Mouse (Mus musculus) olfactory bulb, adult 2 months (tissue): ENCODE measurements around the gene Slc25a11. TPM values are rescaled to one million over a fixed set of nuclear protein-coding genes. Genes with fewer than 3 reads are reported as not detected.

Source experiments
- H3K27ac ChIP-seq: fragments of 200-500 bp; 2 replicates; pipeline ENCODE4 v1.5.1; 2012; ENCODE audit warnings: low read depth, low read length; ENCODE audit not compliant: insufficient read depth
- H3K4me1 ChIP-seq: fragments of 200-500 bp; 2 replicates; pipeline ENCODE4 v1.6.1; 2012; ENCODE audit warnings: low read length; ENCODE audit not compliant: control insufficient read depth, insufficient read depth
- H3K4me3 ChIP-seq: fragments of 200-500 bp; 2 replicates; pipeline ENCODE4 v1.5.1; 2012; ENCODE audit warnings: mild to moderate bottlenecking, low read depth, low read length, moderate library complexity; ENCODE audit not compliant: insufficient read depth
- CTCF ChIP-seq: fragments of 200-500 bp; IDR thresholded peaks from 2 replicates; pipeline ENCODE4 v1.5.1; 2012; ENCODE audit warnings: low read depth, mild to moderate bottlenecking, low read length, moderate library complexity; ENCODE audit not compliant: insufficient read depth
- POLR2A ChIP-seq: fragments of 200-500 bp; IDR thresholded peaks from 2 replicates; pipeline ENCODE4 v1.6.1; 2012; ENCODE audit warnings: mild to moderate bottlenecking, low read depth, low read length, moderate library complexity; ENCODE audit not compliant: insufficient read depth
- WGBS: fragments of 180-500 bp; shearing (Covaris S2); methylation state at CpG from one replicate; pipeline ENCODE4 v1.1.7; 2018; 5-methylcytosine and 5-hydroxymethylcytosine counted together
- polyA plus RNA-seq: library from polyadenylated mRNA; stranded (reverse); fragments of >200 nt; gene quantifications from 2 replicates; pipeline ENCODE4 v1.2.4, GENCODE M21; 2012; ENCODE audit warnings: low replicate concordance; ENCODE audit not compliant: missing spikeins, insufficient read depth, insufficient read length

Slc25a11 gene
- polyA plus RNA-seq, 1 experiment = not detected

- 87% methylated on average over 9 of the region's 9 CpGs for WGBS
- TF ChIP-seq CTCF (no peak), POLR2A (no peak)
Measured at GRCm38 (mm10) chr11:70598451-70598953, 48.8 kb downstream of the Slc25a11 start.

GRCm38 (mm10) chr11:70597301-70597700 is 50.0 kb downstream of the Slc25a11 start:
- TF ChIP-seq POLR2A (no peak), CTCF (no peak)
- H3K4me3 ChIP-seq = no peak overlapping the region
- peaks cover 15% of the 10 kb centered on the region for H3K4me1 ChIP-seq
- H3K27ac ChIP-seq = peak overlapping the region; percentile 42; the same call in 1 of the 2 replicates
- 83% methylated on average over 6 of the region's 6 CpGs for WGBS

More at GRCm38 (mm10) chr11:70598451-70598953, 48.8 kb downstream of the Slc25a11 start:
- Histone ChIP-seq H3K27ac (no peak overlapping the region), H3K4me3 (no peak overlapping the region), H3K4me1 (peaks cover 15% of the 10 kb centered on the region)

- WGBS = 55% methylated on average over 4 of the region's 4 CpGs
- no peak overlapping the region for H3K4me3 ChIP-seq
- H3K4me1 ChIP-seq = peaks cover 15% of the 10 kb centered on the region
- no peak for TF ChIP-seq CTCF
- no peak for TF ChIP-seq POLR2A
- H3K27ac ChIP-seq = 0 out of 2 replicates have a peak overlapping the region, but pooled peaks have one; percentile 52
Measured at GRCm38 (mm10) chr11:70596094-70596493, 51.2 kb downstream of the Slc25a11 start.

DNA sequence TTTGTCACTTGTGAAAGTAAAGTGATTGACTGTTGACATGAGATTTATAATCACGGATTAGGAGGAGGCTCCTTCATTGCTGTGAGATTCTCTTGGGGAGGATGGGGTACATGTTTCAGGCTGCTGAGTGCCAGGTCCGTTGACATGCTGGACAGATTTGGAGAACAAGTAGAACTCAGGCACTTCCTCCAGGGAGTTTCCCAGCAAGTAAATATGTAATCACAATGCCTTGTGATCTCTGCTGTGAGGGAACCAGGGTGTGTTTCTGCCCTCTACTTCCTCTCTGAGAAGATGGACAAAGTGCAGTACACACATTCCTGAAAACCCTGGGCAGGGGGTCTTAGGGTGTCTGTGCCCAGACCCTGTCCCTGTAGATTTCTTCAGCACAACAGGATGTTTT is 51.6 kb downstream of the Slc25a11 start:
- H3K4me3 ChIP-seq = no peak overlapping the region
- WGBS = 63% methylated on average over 2 of the region's 2 CpGs
- peaks cover 15% of the 10 kb centered on the region for H3K4me1 ChIP-seq
- no peak for TF ChIP-seq CTCF
- TF ChIP-seq POLR2A = no peak
- peak overlapping the region; percentile 52; the same call in 1 of the 2 replicates for H3K27ac ChIP-seq

DNA sequence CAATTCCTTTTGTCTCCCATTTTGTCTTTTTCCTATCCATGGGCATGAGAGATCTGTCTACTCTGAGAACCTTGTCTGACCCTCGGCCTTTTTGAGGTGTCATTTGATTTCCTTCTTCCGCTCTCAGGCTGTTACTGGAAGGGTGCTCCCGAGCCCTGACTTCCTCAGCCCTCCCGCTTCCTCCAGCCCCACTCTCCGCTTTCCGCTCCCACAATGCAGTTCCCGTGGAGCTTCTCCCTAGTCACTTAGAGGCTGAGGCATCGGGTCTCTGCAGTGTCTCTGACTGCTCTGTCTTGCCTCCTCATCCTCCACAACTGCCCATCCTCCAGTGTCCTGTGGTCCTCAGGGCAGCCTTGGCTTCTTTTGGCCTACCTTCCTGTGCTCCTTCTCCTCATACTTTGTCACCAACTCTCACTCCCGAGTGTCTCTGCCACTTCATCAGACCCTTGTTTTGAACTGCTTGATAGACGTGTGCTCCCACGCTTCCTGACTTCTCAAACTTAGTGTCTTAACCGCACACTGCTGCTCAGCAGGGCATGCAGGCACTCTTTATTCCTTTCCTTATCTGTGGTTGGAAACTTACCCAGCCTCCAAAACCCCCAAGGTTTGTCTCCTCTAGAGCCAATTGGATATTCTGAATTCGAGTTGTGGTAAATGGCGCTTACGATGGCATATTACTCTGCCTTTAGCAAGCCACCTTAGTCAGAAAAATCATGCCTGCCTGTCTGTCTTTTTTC is 52.9 kb downstream of the Slc25a11 start:
- TF ChIP-seq POLR2A (no peak), CTCF (no peak)
- WGBS = 84% methylated on average over 15 of the region's 15 CpGs
- Histone ChIP-seq H3K4me3 (no peak overlapping the region), H3K27ac (no peak overlapping the region), H3K4me1 (peaks cover 15% of the 10 kb centered on the region)

Other genes starting within 250 kb of the Slc25a11 start
- not detected in 2 replicates for gene Pelp1, start 237.4 kb downstream of the Slc25a11 start, polyA plus RNA-seq
- gene Arrb2, start 214.8 kb downstream of the Slc25a11 start, polyA plus RNA-seq = not detected in 2 replicates
- gene Med11, start 195.6 kb downstream of the Slc25a11 start, polyA plus RNA-seq = not detected in 2 replicates
- gene Zmynd15, start 188.0 kb downstream of the Slc25a11 start, polyA plus RNA-seq = not detected in 2 replicates
- gene Cxcl16, start 187.5 kb downstream of the Slc25a11 start, polyA plus RNA-seq = not detected in 2 replicates
- not detected in 2 replicates for gene Tm4sf5, start 142.2 kb downstream of the Slc25a11 start, polyA plus RNA-seq
- not detected in 2 replicates for gene Vmo1, start 132.9 kb downstream of the Slc25a11 start, polyA plus RNA-seq
- gene Gltpd2, start 128.3 kb downstream of the Slc25a11 start, polyA plus RNA-seq = not detected in 2 replicates
- not detected in 2 replicates for gene Psmb6, start 122.1 kb downstream of the Slc25a11 start, polyA plus RNA-seq
- not detected in 2 replicates for gene Gm40193, start 114.5 kb downstream of the Slc25a11 start, polyA plus RNA-seq
- not detected in 2 replicates for gene Pld2, start 107.4 kb downstream of the Slc25a11 start, polyA plus RNA-seq
- gene Mink1, start 84.6 kb downstream of the Slc25a11 start, polyA plus RNA-seq = 190 TPM in 1 of 2 replicates, not detected in the other
- gene 4930544D05Rik, start 31.6 kb downstream of the Slc25a11 start, polyA plus RNA-seq = not detected in 2 replicates
- not detected in 2 replicates for gene Chrne, start 28.3 kb downstream of the Slc25a11 start, polyA plus RNA-seq
- not detected in 2 replicates for gene Gp1ba, start 8.4 kb downstream of the Slc25a11 start, polyA plus RNA-seq
- gene Rnf167, start 244 bp downstream of the Slc25a11 start, polyA plus RNA-seq = not detected in 2 replicates
- gene Pfn1, start 7.2 kb upstream of the Slc25a11 start, polyA plus RNA-seq = 496 and 550 TPM in 2 replicates
- not detected in 2 replicates for gene Eno3, start 9.7 kb upstream of the Slc25a11 start, polyA plus RNA-seq
- not detected in 2 replicates for gene Spag7, start 21.9 kb upstream of the Slc25a11 start, polyA plus RNA-seq
- not detected in 2 replicates for gene Camta2, start 40.6 kb upstream of the Slc25a11 start, polyA plus RNA-seq
- not detected in 2 replicates for gene Inca1, start 52.7 kb upstream of the Slc25a11 start, polyA plus RNA-seq
- gene Kif1c, start 53.1 kb upstream of the Slc25a11 start, polyA plus RNA-seq = not detected in 2 replicates
- gene Zfp3, start 116.7 kb upstream of the Slc25a11 start, polyA plus RNA-seq = not detected in 2 replicates
- not detected in 2 replicates for gene Scimp, start 165.1 kb upstream of the Slc25a11 start, polyA plus RNA-seq
- gene Rabep1, start 197.3 kb upstream of the Slc25a11 start, polyA plus RNA-seq = not detected in 2 replicates